Mouse (Mus musculus): ENCODE measurements around the gene Eif4e3.

DNA sequence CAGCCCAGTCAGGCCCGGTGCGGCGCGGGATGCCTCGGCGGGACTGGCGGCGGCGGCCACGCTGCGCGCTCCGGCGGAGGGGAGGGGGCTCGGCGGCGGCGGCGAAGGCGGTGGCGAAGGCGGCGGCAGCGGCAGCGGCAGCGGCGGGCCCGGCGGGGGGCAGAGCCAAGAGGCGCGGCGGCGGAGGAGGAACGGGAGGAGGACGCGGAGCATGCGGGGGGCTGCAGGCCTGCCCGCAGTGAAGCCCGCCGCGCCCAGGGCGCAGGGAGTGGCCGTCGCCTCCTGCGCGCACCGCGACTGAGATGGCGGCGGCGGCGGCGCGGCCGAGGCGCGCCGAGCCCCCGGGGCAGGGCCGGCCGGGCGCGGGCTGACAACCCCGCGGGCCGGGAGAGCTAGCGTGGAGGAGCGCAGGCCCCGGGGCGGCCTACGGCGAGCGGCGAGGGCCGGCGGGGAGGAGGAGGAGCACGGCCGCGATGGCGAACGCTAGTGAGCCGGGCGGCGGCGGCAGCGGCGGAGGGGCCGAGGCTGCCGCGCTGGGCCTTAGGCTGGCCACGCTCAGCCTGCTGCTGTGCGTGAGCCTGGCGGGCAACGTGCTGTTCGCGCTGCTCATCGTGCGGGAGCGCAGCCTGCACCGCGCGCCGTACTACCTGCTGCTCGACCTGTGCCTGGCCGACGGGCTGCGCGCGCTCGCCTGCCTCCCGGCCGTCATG, 25.8 kb upstream of the Eif4e3 start, which contains the start of gene Gpr27:
- no peak for TF ChIP-seq CTCF (IDR thresholded peaks at IDR 0.05; ENCODE audit: borderline replicate concordance, extremely low read depth, insufficient read depth, insufficient read length)
- TF ChIP-seq POLR2A (IDR thresholded peaks at IDR 0.05; ENCODE audit: borderline replicate concordance, extremely low read depth, insufficient read depth, insufficient read length, poor library complexity, severe bottlenecking), result 0 out of 2 replicates have a peak, but pooled peaks have one; percentile 29

Measured in brain, embryonic 14.5 days (tissue).